Mouse (Mus musculus): ENCODE measurements around the gene Srm.
A peak's percentile ranks its signal among the peaks of the same experiment; 100 is the strongest.

Gene Srm

DNA sequence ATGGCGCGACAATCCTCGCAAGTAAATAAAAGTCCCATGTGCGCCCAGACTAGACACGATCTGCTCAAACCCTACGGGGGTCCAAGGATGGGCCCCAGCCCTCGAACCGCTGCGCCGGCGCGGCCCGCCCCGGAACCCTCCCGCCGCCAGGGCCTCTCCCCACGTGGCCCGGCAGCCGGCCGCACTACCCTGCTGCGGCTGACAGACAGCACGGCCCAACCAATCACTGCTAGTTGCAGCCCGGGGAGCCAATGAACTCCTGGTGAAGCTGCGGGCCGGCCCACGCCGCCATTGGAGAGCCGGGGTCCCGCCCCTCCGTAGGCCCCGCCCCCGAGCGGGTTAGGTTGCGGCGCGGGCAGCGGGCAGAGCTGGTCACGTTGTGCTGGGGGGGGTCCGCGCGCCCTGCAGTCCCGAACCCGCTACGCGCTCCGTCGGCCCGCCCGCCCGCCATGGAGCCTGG lies at the start of gene Srm:
Gene Srm (plus strand): TSS at position 333 of the 460 bp plus-strand sequence.
- DNase-seq (ENCODE audit: low spot score), result peak; percentile 98

DNA sequence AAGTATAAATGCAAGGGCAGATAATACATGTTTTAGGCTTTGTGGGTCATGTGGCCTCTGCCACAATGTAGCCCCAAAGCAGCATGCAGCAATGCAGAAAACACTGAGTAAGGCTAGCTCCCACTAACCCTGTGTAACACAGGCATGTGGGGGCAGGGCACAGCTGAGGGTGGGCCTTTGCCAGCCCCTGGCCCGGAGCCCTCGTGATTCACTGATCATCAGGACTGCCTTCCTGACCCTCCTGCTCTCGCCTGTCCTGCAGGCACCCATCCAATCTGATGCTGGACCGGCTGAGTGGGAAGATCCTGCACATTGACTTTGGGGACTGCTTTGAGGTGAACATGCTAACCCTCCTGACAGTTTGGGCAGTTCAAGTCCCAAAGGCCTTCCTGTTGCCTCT lies 42.2 kb upstream of the Srm start:
- no peak for DNase-seq (ENCODE audit: low spot score)

DNA sequence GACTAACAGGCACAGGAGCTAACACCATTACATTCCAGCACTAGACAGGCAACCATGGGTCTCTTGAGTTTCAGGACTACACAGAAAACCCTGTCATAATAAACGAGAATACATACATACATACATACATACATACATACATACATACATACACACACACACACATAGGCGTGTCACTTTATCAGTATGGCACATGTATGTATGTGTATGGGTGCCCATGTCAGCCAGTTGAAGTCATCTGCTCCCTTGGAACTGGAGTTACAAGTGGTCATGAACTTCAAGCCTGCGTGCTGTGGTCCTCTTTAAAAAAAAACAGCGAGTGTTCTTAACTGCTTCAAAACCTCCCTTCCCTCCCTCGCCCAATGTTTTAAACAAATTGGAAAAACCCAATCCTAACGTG lies 33.5 kb upstream of the Srm start:
- no peak for DNase-seq (ENCODE audit: low spot score)

GRCm38 (mm10) chr4:148558297-148559000 lies 32.9 kb upstream of the Srm start, which contains the start of gene Exosc10:
Gene Exosc10, plus strand, starts transcription at chr4:148558429.
- DNase-seq (ENCODE audit: low spot score), result peak; percentile 86

DNA sequence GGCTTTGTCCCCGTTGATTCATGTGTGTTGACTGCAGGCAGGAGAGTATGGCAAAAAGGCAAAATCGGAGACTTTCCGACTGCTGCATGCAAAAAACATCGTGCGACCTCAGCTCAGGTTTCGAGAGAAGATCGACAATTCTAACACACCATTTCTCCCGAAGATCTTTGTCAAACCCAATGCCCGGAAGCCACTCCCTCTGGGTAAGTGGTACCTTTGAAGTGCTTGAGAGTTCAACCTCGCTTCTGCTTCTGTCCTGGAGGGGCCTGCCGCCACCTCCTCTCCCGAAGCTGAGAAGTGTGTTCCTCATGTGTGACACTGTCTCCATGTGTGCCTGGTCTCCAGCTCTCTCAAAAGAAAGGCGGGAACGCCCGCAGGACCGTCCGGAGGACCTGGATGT lies 28.6 kb upstream of the Srm start:
- no peak for DNase-seq (ENCODE audit: low spot score)

DNA sequence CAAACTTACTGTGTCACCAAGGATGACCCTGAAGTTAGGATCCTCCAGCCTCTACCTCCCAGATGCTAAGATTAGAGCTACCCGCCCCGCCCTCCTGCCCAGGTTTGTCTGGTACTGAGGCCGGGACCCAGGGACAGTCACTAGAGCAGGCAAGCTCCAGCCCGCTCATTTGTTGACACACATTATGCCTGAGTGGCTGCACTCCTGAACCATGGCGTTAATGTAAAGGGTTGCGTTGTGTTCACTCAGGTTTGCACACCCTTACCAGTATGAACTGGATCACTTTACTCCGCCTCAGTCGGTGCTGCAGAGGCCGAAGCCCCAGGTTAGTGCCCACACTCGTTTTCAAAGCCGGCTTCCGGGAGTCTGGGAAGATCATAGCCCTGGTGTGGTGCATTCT lies 27.7 kb upstream of the Srm start:
- peak; percentile 45 for DNase-seq (ENCODE audit: low spot score)

DNA sequence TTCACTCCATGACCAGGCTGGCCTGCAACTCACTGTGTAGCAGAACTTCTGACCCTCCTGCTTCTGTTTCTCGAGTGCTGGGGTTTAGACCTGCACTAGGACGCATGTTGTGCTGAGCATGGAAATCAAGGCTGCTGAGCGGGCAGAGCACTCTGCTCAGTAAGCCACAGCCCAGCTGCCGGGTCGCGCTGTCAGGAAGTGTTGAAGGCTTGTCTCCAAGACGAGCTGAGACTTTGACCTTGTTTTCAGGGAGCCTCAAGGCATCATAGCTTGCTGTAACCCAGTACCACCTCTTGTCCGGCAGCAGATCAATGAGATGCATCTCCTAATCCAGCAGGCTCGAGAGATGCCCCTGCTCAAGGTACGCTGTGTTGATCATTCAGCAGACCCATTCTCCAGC lies 21.2 kb upstream of the Srm start:
- no peak for DNase-seq (ENCODE audit: low spot score)

GRCm38 (mm10) chr4:148570693-148571295 lies 20.5 kb upstream of the Srm start:
- DNase-seq (ENCODE audit: low spot score), result peak; percentile 24

DNA sequence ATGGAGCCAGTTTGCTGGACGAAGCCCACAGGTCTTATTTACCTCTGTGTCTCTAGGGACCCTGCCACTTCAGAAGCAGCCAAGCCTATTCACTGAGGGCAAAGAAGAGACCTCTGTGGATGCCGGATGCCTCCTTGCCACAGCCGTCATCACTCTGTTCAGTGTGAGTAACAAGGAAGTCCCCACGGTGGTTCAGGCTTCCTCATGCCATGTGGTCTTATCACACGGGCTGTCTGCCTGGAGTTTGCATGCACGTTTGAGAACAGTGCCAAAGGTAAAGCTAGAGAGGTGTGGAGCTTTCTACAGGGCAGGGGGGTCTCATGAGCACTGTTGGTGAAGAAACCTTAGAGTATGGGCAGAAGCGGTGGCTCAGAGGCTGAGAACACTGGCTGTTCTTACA lies 18.1 kb upstream of the Srm start:
- DNase-seq (ENCODE audit: low spot score), result peak; percentile 40

DNA sequence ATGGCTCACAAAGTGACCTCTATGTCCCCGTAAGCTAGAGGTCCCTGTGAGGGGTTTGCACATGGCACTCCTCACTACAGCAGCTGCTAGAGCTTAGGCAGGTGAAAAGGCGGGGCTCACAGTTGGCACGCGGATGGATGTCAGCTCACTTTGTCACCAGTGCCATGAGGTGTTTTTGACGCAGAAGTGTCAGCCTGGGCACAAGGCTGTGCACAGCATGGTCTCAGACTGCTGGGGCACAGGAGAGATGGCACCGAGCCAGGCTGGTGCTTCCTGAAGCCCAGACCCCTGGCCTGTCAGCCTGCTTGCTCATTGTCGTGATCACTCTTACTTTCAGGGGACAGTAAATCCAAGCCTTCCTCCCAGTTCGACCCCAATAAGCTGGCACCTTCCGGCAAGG lies 10.5 kb upstream of the Srm start:
- DNase-seq (ENCODE audit: low spot score), result no peak

DNA sequence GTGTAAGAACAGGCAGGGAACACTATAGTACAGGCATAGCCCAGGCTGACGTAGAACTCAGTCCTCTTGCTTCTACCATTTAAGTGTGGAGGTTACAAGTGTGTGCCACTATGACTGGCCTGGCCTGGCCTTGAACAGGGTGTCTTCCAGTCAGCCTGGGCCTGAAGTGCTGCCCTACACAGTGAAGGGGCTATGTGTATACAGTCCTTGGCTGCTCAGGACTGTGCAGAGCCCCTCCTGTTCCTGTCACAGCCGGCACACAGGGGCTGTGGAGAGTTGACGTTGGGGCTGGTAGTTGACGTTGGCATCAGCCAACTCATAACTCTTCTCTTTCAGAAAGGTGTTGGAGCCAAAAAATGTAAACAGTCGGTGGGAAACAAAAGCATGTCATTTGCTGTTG lies 9.9 kb upstream of the Srm start:
- DNase-seq (ENCODE audit: low spot score), result no peak

DNA sequence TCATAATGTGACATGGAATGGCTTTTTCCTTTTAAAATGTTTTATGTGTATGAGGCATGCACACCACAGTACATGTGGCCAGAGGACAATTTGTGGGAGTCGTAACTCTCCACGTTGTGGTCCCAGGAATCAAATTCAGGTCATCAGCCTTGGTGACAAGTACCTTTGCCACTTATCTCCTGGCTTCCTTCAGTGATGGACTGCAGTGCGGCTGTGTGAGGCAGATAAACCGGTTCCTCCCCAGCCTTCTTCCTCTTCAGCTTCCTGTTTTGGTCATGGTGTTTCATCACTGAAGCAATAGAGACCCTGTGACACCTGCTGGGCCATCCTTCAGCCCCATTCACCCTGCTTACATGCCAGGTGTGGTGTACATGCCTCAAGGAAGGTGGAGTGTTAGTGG lies 8.0 kb upstream of the Srm start:
- DNase-seq (ENCODE audit: low spot score), result no peak

DNA sequence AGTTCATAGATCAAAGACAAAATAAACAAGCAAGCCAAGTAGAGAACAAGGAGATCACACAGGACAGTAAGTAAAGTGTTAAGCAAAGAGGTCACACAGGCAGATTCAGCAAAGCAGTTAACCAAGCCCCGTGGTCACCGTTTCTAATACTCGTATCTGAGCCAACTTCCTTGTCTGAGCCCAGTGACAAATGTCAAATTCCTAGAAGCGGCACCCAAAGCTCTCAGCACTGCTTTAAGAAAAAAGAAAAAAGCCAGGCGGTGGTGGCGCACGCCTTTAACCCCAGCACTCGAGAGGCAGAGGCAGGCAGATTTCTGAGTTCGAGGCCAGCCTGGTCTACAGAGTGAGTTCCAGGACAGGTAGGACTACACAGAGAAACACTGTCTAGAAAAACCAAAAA lies 4.7 kb upstream of the Srm start:
- DNase-seq (ENCODE audit: low spot score), result no peak

DNA sequence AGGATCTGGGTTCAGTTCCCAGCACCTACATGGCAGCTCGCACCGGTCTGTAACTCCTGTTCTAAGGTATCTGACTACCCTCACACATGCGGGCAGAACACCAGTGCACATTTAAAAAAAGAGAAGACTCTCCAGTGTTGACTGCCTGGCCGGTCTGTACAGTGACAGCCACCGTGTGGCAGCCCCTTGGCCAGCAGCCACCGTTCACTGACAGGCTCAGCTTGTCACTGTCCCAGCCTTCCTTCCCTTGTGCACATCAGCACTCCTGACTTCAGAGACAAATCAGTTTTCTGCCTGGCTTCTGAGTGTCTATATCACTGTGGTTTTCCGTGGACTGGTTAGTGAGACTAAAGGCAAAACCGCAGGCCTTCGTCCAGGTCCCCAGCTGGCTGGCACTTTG lies 2.5 kb upstream of the Srm start:
- peak; percentile 39 for DNase-seq (ENCODE audit: low spot score)

GRCm38 (mm10) chr4:148589565-148589964 lies 1.7 kb upstream of the Srm start:
- peak; percentile 55 for DNase-seq (ENCODE audit: low spot score)

DNA sequence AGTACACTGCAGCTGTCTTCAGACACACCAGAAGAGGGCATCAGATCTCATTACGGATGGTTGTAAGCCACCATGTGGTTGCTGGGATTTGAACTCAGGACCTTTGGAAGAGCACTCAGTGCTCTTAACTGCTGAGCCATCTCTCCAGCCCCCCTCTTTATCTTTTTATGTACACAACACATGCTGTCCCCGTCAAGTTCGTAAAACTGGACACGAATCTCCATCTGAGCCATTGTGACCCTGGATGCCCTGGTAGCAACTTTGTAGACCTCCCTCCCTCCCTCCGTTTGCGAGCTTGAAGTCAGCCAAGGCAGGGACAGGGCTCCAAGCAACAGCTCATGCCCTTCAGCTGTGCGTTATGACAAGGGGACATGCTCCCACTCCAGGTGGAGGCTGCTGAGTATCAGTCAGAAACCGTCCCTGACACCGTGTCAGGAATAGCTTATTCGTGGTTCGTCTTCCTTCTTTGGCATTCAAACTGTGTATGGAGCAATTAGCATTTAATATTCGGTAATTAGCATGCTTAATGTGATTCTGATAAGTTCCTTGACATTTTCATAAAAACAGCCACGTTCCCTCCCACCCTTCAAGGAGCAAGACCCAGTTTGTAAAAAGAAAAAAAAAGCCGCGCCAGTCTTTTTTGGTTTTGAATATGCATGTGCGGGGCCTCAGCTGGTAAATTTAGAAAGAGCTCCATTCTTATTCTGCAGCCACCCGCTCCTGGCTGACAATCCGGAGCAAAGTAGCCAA lies 707 bp upstream of the Srm start:
- DNase-seq (ENCODE audit: low spot score), result no peak

DNA sequence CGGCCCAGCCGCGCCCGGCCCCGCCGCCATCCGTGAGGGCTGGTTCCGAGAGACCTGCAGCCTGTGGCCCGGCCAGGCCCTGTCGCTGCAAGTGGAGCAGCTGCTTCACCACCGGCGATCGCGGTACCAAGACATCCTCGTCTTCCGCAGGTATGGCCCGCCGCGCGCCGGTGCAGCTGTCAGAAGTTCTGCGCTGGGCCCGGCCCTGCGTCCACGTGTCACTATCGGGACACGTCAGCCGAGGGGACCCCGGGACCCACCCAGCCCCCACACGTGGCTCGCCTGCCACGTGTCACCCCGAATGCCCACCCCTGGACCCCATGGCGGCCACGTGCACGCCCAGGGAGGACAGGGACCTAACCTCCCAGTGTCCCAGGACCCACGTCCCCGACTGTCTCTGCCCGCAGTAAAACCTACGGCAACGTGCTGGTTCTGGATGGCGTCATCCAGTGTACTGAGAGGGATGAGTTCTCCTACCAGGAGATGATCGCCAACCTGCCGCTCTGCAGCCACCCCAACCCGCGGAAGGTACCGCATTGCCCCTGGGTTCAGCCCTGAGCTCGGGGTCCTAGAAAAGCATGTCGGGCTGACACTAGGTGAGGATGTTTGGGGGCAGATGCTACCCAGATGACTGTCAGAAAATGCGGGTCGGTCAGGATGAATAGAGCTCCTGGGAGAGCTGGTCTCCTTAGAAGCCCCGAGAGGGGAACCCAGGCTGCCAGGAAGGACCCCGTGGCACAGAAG lies 506 bp downstream of the Srm start:
- DNase-seq (ENCODE audit: low spot score), result no peak

GRCm38 (mm10) chr4:148593996-148594395 lies 2.7 kb downstream of the Srm start:
- DNase-seq (ENCODE audit: low spot score), result no peak

DNA sequence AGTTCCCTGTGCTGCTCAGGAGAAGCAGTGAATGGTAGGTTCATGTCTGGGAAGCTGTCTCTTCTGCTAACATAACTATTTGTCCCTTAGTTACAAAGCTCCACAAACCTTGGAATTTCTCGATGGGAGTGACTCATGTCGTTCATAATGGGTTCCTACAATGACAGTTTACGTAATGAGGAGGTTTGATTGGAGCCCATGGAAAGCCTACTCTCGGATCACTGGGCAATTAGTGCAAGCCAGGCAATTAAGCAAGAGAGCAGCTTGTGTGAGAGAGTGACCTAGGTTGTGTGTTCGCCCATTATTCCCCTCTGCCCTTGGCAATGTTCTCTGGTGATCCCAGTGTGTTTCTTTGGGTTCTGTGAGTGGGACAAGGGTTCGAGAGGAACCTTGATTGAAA lies 4.6 kb downstream of the Srm start:
- DNase-seq (ENCODE audit: low spot score), result no peak

GRCm38 (mm10) chr4:148596731-148597130 lies 5.4 kb downstream of the Srm start:
- DNase-seq (ENCODE audit: low spot score), result no peak

DNA sequence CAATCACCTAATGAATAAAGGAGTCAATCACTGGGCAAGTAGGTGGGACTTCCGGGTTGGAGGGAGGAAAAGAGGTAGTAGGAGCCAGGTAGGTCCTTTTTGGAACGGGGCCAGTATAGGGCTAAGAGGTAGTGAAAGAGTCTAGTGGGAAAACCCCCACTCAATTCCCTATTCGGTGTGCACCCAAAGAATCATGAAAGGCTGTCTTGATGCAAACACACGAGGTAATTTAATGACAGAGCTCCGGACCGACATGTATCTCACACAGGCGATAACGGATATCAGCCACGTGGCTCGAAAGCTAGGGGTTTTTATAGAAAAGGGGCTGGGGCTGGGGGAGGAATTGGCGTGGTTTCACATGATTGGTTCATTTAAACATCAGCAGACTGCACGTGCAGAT lies 7.5 kb downstream of the Srm start:
- no peak for DNase-seq (ENCODE audit: low spot score)

DNA sequence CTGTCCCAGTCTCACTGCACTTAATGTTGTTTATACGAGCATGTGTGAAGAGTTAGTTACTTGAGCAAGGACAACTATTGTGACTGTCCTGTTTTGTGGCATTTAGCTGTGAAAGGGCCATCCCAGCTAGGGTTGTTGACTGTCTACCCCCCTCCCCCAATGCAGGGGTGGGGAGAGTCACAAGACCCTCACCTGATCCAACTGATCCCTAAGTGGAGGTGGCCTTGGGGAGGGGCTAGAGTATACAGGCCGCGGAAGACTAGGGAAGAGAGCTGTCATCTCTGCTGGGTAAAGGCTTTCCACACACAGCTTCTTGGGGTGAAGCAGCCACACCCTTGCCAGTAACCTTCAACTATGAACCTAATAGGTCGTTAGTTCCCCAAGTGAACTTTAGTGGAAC lies 9.0 kb downstream of the Srm start:
- no peak for DNase-seq (ENCODE audit: low spot score)

GRCm38 (mm10) chr4:148601871-148602270 lies 10.6 kb downstream of the Srm start:
- DNase-seq (ENCODE audit: low spot score), result no peak
